Mouse (Mus musculus) cerebellum, adult 2 months (tissue): ENCODE measurements around the gene Syne3.

Experiments
- CTCF ChIP-seq: fragments of 200-500 bp; IDR thresholded peaks from 2 replicates; pipeline ENCODE4 v1.5.1; 2011; ENCODE audit warnings: low read depth, mild to moderate bottlenecking, control low read depth, low read length, moderate library complexity, borderline replicate concordance; ENCODE audit not compliant: insufficient read depth
- POLR2A ChIP-seq: fragments of 200-500 bp; IDR thresholded peaks from 2 replicates; pipeline ENCODE4 v1.6.1; 2011; ENCODE audit warnings: low read length, control low read depth, borderline replicate concordance; ENCODE audit not compliant: insufficient read depth

DNA sequence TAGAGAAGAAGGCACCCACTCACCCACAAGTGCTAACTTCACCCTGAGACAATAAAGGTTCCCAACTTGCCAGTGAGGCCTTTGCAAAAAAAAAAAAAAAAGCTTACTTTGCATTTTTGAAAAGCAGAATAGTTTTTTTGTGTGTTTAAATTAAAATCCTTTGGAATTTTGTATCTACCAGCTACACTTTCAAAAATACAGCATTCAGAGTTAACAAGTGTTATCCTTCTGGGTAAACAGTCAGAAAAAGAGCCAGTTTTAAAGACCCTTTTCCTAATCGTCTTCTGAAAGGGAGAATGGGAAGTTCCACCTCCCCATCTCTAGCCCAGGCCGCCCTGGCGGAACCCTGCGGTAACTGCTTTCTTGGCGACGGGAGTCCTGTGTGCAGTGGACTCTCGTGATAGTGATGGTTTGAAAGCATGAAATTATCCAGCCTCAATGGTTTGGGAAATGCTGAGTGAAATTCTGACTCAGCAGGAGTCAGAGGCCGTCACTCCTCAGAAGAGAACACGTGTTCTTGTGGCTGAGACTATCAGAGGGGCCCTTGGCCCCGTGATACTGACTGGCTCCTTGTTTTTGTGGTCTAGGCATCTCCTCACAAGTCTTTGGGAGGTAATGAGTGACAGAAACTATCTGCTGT, 16.5 kb upstream of the Syne3 start:
- TF ChIP-seq POLR2A (no peak), CTCF (no peak)
